Mouse (Mus musculus): ENCODE measurements around the gene Tex33. TPM values are rescaled to one million over a fixed set of nuclear protein-coding genes. Genes with fewer than 3 reads are reported as not detected.

Tex33 gene
- polyA plus RNA-seq, 1 experiment from 2014 or later = not detected

GRCm38 (mm10) chr15:78328520-78329097 lies 67.1 kb downstream of the Tex33 start:
- no peak overlapping the region for H3K9ac ChIP-seq (replicated peaks; ENCODE audit: low read depth, low read length)
- 67% methylated on average over 3 of the region's 3 CpGs for WGBS
- H3K27me3 ChIP-seq (ENCODE audit: control insufficient read depth, insufficient read depth, low read length) = no peaks in the 10 kb centered on the region
- H3K9me3 ChIP-seq (ENCODE audit: control insufficient read depth, low read length) = no peaks in the 10 kb centered on the region
- no peak overlapping the region for H3K4me3 ChIP-seq (ENCODE audit: low read depth, low read length)
- no peaks in the 10 kb centered on the region for H3K36me3 ChIP-seq (ENCODE audit: control insufficient read depth, insufficient read depth, low read length)
- H3K27ac ChIP-seq (ENCODE audit: low read depth, low read length) = no peak overlapping the region
- no peaks in the 10 kb centered on the region for H3K4me1 ChIP-seq (ENCODE audit: control insufficient read depth, insufficient read depth, low read length)
- ATAC-seq (ENCODE audit: low read depth) = no peak
- no peak overlapping the region for H3K4me2 ChIP-seq (ENCODE audit: low read depth, low read length)

Small RNAs within 50 kb of the gene (microRNA-seq; reads per million reads assigned to microRNA genes)
- not detected for gene Mir7676-2

Other genes with a start within 250 kb of the Tex33 start
- 103 and 105 TPM in 2 replicates for gene Ift27, start 221.8 kb downstream of the Tex33 start, polyA plus RNA-seq (2014; fragmentation: Nextera tagmentation; extraction: Ambion mirVana)
- gene Pvalb, start 189.5 kb downstream of the Tex33 start, polyA plus RNA-seq (2014; fragmentation: Nextera tagmentation; extraction: Ambion mirVana) = 0.56 and 5.2 TPM in 2 replicates
- gene Ncf4, start 151.1 kb downstream of the Tex33 start, polyA plus RNA-seq (2014; fragmentation: Nextera tagmentation; extraction: Ambion mirVana) = 1.5 TPM in 2 replicates
- 0.09 and 0.11 TPM in 2 replicates for gene Csf2rb2, start 90.2 kb downstream of the Tex33 start, polyA plus RNA-seq (2014; fragmentation: Nextera tagmentation; extraction: Ambion mirVana)
- gene Csf2rb, start 70.2 kb downstream of the Tex33 start, polyA plus RNA-seq (2014; fragmentation: Nextera tagmentation; extraction: Ambion mirVana) = 0.53 and 0.56 TPM in 2 replicates
- 16.0 and 20.3 TPM in 2 replicates for gene Tst, start 10.0 kb upstream of the Tex33 start, polyA plus RNA-seq (2014; fragmentation: Nextera tagmentation; extraction: Ambion mirVana)
- 3.7 and 4.2 TPM in 2 replicates for gene Mpst, start 10.5 kb upstream of the Tex33 start, polyA plus RNA-seq (2014; fragmentation: Nextera tagmentation; extraction: Ambion mirVana)
- 141 and 157 TPM in 2 replicates for gene Kctd17, start 32.7 kb upstream of the Tex33 start, polyA plus RNA-seq (2014; fragmentation: Nextera tagmentation; extraction: Ambion mirVana)
- gene Tmprss6, start 72.7 kb upstream of the Tex33 start, polyA plus RNA-seq (2014; fragmentation: Nextera tagmentation; extraction: Ambion mirVana) = 0.78 TPM in 1 of 2 replicates, not detected in the other
- 0.11 and 0.24 TPM in 2 replicates for gene Il2rb, start 99.4 kb upstream of the Tex33 start, polyA plus RNA-seq (2014; fragmentation: Nextera tagmentation; extraction: Ambion mirVana)
- 6.0 and 8.5 TPM in 2 replicates for gene C1qtnf6, start 135.5 kb upstream of the Tex33 start, polyA plus RNA-seq (2014; fragmentation: Nextera tagmentation; extraction: Ambion mirVana)
- gene Sstr3, start 148.8 kb upstream of the Tex33 start, polyA plus RNA-seq (2014; fragmentation: Nextera tagmentation; extraction: Ambion mirVana) = 0.14 and 0.67 TPM in 2 replicates
- 6.9 and 9.0 TPM in 2 replicates for gene Rac2, start 176.9 kb upstream of the Tex33 start, polyA plus RNA-seq (2014; fragmentation: Nextera tagmentation; extraction: Ambion mirVana)
- gene Cyth4, start 201.1 kb upstream of the Tex33 start, polyA plus RNA-seq (2014; fragmentation: Nextera tagmentation; extraction: Ambion mirVana) = 2.0 and 3.7 TPM in 2 replicates